Mouse (Mus musculus) megakaryocyte-erythroid progenitor cell, adult 5-6 weeks (primary cell): ENCODE data around the gene Tspan31. TPM values are rescaled to one million over a fixed set of nuclear protein-coding genes. Genes with fewer than 3 reads are reported as not detected.

Source experiments
- ATAC-seq: replicated peaks from 2 replicates; pipeline ENCODE4 v1.8.0; 2016; ENCODE audit warnings: mild to moderate bottlenecking, inconsistent platforms; ENCODE audit not compliant: severe bottlenecking, poor library complexity, low FRiP score, low TSS enrichment
- total RNA-seq, 2 experiments: library from RNA; stranded (forward) in 1 of 2; stranded (reverse) in 1 of 2; fragments of 200-1000, 215-1000 nt in 1 of 2; fragments of >200 nt in 1 of 2; fragmentation: Nextera tagmentation in 1 of 2; gene quantifications; 2 replicates each; pipeline ENCODE4 v1.2.3; 2014 to 2017

Tspan31 gene
- total RNA-seq, 2 experiments from 2014 or later = 55.3 to 73.9 TPM

DNA sequence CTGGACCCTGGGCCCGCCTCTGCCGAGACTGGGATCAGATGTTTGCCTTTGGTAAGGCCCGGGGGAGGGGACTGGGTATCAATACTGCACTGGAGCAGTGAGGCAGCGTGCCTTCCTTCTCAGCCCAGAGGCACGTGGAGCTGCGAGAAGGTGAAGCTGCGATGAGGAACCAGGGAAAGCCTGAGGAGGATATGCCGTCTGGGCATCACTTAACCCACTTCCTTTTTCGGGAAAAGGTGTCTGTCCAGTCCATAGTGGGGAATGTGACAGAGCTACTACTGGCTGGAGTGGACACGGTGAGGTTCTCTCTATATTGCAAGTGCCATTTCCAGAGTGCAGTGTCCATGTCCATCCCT lies 20.0 kb downstream of the Tspan31 start:
- ATAC-seq = no peak

DNA sequence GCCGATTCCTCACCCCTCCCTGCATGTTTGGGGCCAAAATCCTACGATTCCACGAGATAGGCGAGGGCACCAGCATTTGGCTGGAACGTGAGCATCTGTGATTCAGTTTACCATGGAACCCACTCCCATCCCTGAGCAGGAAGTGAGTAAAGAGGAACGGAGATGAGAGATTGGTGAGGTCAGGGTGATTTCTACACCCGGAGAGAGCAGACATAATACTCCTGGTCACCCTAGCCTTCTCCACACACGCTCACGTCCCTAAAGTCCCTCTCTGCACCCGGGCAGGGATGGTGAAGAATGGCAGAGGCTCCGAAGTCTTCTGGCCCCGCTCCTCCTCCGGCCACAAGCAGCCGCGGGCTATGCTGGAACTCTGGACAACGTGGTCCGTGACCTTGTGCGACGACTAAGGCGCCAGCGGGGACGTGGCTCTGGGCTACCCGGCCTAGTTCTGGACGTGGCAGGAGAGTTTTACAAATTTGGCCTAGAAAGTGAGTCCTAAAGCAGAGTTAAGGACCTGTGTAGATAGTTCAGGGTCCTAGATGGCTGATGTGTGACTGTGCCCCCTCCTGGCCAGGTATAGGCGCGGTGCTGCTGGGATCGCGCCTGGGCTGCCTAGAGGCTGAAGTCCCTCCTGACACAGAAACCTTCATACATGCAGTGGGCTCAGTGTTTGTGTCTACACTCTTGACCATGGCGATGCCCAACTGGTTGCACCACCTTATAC lies 20.5 kb downstream of the Tspan31 start:
- peak; percentile 20; the same call in 1 of the 2 replicates for ATAC-seq

DNA sequence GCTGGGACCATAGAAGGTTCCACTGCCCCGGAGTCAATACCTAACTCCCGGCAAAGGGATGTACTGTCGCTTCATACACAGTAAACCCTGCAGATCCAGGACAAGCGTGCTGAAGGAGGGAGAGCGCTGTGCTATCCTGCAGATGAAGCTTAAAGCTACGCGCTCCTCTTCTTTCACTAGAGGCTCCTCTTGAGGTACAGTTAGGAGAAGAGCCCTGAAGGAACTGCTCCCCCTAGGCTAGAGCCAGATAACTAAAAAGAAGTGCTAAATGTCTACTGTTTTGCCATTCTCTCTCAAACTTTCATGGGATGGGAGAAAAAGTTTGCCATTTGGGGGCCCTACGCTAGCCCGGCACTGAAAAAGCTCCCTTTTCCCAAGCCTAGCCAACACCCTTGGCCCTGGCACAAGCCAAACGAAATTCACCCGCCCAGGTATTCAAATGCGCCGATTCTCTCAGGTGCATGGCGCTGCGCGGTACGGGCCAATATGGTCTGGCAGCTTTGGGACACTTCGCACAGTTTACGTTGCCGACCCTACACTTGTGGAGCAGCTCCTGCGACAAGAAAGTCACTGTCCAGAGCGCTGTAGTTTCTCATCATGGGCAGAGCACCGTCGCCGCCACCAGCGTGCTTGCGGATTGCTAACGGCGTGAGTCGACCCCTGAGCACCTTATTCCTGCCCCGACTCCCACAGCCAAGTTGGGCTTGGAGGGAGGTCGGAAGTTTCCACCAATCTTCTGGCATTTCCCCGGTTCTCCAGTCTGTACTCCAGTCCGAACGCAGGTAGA lies 21.3 kb downstream of the Tspan31 start:
- ATAC-seq = peak; percentile 21; the same call in 1 of the 2 replicates

DNA sequence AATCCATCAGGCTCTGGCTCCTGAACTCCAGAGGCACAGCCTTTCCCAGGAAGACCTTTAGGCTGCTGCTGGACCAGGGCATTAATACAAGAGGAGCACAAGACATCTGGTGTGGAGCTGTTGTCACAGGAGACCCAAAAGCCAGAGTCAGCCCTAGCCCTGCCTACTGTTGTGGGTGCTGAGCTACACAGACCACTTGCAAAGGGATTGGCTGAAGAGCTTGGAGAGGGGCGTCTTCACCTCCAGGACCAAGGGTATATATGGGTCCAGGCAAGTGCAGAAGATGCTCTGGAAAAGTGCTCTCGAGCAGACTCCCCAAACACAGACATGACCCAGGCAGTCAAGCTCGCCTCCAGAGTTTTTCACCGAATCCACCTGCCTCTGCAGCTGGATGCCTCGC lies 22.1 kb downstream of the Tspan31 start, which contains the start of gene Cyp27b1:
TSS of gene Cyp27b1 (plus strand) at position 297 of the 400 bp plus-strand sequence.
- ATAC-seq = no peak

DNA sequence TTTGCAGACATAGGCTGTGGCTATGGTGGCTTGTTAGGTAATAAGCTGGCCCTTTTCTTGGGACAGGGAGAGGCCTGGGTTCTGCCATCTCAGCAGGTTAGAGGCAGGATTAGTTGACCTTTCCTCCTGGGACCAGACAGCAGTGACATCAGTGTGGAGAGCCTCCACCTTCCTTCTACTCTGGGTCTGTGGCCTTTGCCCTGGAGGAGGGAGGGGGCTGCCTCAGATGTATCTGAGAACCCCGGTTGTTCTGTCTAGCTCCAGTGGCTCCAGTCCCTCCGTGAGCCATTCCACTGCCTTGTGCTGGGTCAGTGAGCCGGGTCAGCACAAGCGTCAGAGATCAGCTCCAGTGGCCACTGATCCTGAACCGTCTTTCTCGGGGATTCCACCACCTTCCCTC lies 26.9 kb downstream of the Tspan31 start:
- no peak for ATAC-seq

DNA sequence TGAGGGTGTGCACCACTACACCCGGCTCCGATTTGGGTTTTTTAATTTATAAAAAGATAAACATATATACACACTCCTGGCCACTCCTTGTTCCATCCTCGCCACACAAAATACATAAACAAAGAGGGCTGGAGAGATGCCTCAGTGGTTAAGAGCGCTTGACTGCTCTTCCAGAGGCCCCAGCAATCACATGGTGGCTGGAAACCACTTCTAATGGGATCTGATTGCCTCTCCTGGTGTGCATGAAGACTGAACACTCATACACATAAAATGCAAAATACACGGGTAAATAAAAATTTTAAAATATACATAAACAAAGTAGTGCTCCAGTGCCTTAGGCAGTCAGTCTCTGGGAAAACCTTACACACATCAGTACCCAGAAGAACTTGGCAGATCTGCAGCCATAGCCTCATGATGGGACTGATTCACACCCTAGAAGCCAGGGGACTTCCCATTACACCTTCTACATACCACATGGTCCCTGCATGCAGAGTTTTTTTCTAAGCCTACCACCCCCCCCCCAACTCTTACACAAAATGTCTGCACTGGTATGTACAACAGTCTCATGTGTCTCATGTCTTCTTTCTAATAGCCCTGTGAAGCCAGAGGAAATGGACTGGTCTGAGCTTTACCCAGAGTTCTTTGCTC lies 27.5 kb downstream of the Tspan31 start:
- no peak for ATAC-seq

DNA sequence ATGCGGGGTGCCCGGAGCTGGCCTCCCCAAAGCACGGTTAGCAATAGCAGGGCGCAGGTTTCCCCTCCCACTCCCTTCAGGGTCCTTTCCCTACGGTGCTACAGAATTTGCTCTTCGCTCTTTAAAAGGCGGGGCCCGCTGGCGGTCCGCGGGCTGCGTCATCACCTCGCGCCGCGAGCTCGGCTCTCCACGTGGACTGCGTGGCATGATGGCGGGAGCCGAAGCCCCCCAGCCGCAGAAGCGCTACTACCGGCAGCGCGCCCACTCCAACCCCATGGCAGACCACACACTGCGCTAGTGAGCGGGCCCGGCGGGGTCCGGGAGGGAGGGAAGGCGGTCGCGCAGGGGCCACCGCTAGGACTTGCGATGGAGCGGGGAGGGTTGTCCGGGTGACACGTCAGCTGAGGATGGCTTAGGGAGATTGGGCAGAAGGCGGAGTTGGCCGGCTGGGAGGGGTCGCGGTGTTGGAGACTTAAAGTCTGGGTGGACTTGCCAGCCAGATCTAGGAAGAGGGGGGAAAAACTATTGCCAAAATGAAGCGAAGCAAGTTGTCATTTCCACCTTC lies 28.2 kb downstream of the Tspan31 start:
- ATAC-seq = peak; percentile 79

DNA sequence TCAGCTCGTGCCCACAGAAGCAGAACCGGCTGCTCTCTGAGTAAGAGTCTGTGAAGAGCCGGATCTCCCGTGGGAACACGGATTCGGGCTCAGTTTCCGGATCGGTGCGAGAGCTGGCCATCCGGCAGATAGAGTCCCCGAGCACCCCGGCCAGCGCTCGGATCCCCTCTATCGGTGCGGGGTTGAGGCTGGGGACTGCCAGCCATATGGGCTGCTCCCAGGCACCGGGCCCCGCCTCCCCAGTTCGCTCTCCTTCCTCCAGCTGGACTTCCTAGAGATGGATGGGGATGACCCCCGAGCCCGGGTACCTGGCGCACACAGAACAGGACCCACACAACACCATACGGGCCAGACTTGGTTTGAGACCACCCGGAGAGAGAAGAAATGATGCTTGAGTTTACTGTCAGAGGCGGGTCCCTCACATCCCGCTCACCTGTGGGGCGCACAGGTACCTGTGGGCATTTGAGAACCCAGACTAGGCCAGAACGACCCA lies 28.7 kb downstream of the Tspan31 start, which contains the start of the genes Mettl1 and Eef1akmt3:
TSS of gene Mettl1 (plus strand) at position 141 of the 493 bp plus-strand sequence.
TSS of gene Eef1akmt3 (minus strand) at position 240 of the 493 bp plus-strand sequence.
- peak; percentile 55 for ATAC-seq

DNA sequence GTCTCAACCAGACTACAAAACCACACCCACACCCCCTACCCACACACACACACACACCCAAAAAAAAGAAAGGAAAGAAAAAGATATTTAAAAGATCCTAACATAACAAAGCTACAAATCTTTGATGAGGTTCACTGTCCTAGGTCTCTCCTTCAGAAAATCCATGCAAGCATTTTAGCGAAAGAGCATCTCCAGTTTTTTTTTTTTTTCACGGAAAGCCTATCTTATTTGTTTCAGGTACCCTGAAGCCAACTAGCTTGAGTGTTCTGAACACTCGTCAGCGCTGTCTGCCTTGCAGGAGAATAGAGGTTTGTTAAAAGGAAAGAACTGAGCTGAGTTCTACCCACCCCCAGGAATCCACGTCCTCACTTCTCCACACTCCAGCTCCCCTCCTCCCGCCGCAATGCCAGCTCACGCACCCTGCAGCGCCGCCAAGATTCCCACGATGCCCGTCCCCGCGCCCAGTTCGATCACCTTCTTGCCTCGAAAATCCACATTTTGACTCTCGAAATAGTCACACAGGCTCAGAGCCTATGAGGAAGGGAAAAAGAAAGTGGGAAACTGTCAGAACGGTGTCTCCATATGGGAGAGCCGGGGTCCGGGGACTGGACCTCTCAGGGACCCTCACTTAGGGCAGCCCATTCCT lies 29.4 kb downstream of the Tspan31 start:
- no peak for ATAC-seq

DNA sequence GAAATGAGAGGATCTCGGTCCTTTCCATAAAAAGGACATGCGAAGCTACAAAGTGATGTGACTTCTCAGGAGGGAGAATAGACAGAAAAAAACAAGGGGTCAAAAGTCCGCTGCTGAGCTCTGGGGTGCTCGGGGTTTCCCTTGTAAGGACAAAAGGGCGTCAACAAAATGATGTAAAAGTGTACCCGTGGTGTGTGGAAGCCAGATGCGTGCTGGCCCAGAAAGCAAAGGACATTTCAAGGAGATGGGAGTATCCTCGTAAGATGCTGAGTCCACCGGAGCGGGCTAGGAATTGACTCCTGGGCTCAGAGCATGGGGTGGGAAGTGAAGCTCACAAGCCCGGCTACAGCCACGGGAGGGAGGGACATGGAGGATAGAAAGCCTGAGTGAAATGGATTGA lies 32.4 kb downstream of the Tspan31 start:
- no peak for ATAC-seq

DNA sequence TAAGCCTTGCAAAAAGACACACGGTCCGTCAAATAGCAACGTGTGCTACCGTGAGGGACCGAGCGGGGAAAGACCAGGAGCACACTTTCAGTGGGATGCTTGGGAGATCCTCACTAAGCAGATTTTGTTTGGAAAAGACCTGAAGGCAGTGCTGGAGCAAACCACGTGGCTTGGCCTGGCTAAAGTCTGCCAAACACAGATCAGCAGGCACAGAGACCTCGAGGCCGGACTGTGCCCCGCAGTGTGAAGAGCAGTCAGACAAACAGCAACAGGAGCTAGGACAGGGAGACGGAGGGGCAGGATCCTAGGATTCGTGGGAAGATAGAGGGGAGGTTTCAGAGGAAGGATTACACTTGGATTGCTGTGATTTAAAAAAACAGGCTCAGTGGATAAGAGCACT lies 33.8 kb downstream of the Tspan31 start:
- no peak for ATAC-seq

DNA sequence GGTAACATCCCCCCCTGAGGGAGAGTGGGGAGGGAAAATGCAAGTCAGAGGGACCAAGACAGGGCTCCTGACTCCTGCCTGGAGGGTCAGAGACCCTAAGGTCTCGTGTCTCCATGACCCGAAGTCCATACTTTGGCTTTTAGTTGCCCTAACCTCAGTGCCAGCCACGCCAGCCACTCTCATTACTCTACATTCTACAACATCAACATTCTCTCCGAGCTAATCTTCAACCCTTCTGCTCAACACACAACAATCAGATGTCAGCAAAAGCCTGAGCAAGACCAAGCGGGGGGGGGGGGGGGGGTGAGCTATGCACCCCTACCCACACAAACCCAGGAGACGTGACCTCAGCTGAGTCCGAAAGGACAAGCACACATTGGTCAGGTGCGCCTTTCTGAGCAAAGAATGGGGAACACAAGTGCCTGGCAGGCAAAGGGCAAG lies 36.7 kb downstream of the Tspan31 start:
- no peak for ATAC-seq

DNA sequence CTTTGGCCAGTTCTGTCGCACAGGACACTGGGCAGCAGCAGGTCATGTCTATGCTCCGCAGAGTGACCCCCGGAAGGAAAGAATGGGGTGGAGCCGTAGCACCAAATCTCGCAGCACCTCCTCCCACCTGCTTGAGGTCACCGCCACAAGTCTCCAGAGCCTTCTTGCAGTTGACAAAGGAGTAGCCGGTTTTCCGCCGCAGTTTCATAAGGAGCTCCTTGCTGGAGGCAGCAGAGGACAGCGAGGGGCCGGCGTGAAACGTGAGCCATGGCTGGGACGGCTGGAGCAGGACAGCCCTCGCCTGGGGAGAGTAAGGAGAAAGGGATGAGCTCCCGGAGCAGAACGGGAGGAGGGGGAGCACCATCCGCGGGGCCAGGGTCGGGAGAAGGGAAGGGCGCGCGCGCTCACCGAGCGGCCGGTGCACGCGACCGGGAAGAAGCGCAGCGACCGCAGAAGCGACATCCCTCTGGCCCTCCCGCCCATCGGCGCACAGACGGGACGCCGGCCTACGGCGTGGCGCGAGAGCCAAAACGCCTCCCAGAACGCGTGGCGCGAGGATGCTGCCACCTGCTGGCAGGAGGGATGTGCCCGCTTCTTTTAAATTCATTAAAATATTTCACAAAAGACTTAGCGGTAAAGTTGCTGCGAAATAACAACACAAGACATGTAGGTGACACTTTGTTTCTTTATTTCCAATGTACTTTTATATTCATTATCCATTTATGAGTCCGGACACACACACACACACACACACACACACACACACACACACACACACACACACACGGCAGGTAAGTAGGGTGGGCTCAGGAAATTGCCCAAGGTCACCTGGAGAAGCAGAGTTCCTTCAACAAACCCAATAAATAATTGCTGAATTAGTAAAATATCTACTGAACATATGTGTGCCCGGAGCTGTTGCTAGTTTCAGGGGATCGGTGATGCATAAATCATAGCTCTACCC lies 39.4 kb downstream of the Tspan31 start, which contains the start of gene Tsfm:
TSS of gene Tsfm (minus strand) at position 505 of the 961 bp plus-strand sequence.
- ATAC-seq = peak; percentile 96

DNA sequence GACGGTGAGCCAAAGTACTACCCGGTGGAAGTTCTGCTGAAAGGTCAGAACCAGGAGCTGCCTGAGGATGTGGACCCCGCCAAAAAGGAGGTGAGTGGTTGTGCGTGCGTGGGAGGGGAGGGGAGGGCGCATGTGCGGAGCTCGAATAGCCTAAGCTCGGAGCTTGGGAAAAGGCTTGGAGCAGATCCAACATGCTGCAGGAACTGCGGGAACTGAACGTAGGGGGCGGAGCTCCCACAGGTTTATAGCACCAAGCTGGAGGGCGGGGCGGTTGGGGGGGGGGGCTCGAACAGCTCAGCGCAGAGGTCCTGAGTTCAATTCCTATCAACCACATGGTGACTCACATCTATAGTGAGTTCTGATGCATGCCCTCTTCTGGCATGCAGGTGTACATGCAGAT lies 51.6 kb downstream of the Tspan31 start:
- ATAC-seq = no peak
